Mouse (Mus musculus) MEL (cell line): Measurements from ENCODE around the gene Lbx1. TPM values are rescaled to one million over a fixed set of nuclear protein-coding genes. Genes with fewer than 3 reads are reported as not detected.

ENCODE experiments used
- DNase-seq: peaks from one replicate; pipeline ENCODE4 v3.0.0; 2011; ENCODE audit warnings: low read depth, low spot score
- H3K27ac ChIP-seq: 2 replicates; pipeline ENCODE4 v1.5.1; 2012; ENCODE audit warnings: low read depth, mild to moderate bottlenecking, control low read depth, low read length, moderate library complexity; ENCODE audit not compliant: control insufficient read depth
- H3K27me3 ChIP-seq, 2 experiments: fragments of 150-350 bp in 1 of 2; sonication (generic) in 1 of 2; 2 replicates each; pipeline ENCODE4 v1.6.1; 2012; ENCODE audit warnings: low read length in 2 of 2, mild to moderate bottlenecking in 2 of 2, improper control_type of control experiment in 1 of 2, moderate library complexity in 1 of 2; ENCODE audit not compliant: insufficient read depth in 2 of 2, control insufficient read depth in 1 of 2
- H3K36me3 ChIP-seq, 2 experiments: 2 replicates each; pipeline ENCODE4 v1.6.1; 2012 to 2014; ENCODE audit warnings: low read length in 2 of 2, improper control_type of control experiment in 1 of 2, inconsistent platforms in 1 of 2, mild to moderate bottlenecking in 1 of 2; ENCODE audit not compliant: insufficient read depth in 2 of 2, control insufficient read depth in 1 of 2
- H3K4me1 ChIP-seq, 2 experiments: fragments of 150-350 bp in 1 of 2; sonication (generic) in 1 of 2; 2 replicates each; pipeline ENCODE4 v1.6.1; 2012; ENCODE audit warnings: low read length in 2 of 2, improper control_type of control experiment in 1 of 2, mild to moderate bottlenecking in 1 of 2; ENCODE audit not compliant: insufficient read depth in 2 of 2, control insufficient read depth in 1 of 2
- H3K4me3 ChIP-seq, 2 experiments: fragments of 150-350 bp in 1 of 2; sonication (generic) in 1 of 2; 2 replicates each; pipeline ENCODE4 v1.5.1; 2012; ENCODE audit warnings: low read depth in 2 of 2, low read length in 2 of 2, mild to moderate bottlenecking in 2 of 2, moderate library complexity in 2 of 2, control low read depth in 1 of 2, improper control_type of control experiment in 1 of 2; ENCODE audit not compliant: control insufficient read depth in 1 of 2, insufficient read depth in 1 of 2
- H3K79me2 ChIP-seq: 2 replicates; pipeline ENCODE4 v1.6.1; 2012; ENCODE audit warnings: mild to moderate bottlenecking, low read length, moderate library complexity; ENCODE audit not compliant: control insufficient read depth, poor library complexity, insufficient read depth
- H3K9ac ChIP-seq: 2 replicates; pipeline ENCODE4 v1.6.1; 2012; ENCODE audit warnings: low read depth, mild to moderate bottlenecking, control low read depth, low read length, moderate library complexity; ENCODE audit not compliant: control insufficient read depth, poor library complexity, severe bottlenecking
- H3K9me3 ChIP-seq: fragments of 150-350 bp; sonication (generic); replicated peaks from 2 replicates; pipeline ENCODE4 v1.6.1; 2012; ENCODE audit warnings: mild to moderate bottlenecking, low read length, improper control_type of control experiment, moderate library complexity; ENCODE audit not compliant: insufficient read depth
- CHD1 ChIP-seq: IDR thresholded peaks from 2 replicates; pipeline ENCODE4 v1.6.1; 2012; ENCODE audit warnings: low read depth, mild to moderate bottlenecking, inconsistent platforms, low read length, improper control_type of control experiment
- MEF2A ChIP-seq: IDR thresholded peaks from 2 replicates; pipeline ENCODE4 v1.6.1; 2014; ENCODE audit warnings: low read depth, mild to moderate bottlenecking, inconsistent platforms, low read length, improper control_type of control experiment; ENCODE audit not compliant: poor library complexity, insufficient replicate concordance, severe bottlenecking; ENCODE audit errors: extremely low read depth
- MXI1 ChIP-seq: IDR thresholded peaks from 2 replicates; pipeline ENCODE4 v1.6.1; 2011; ENCODE audit warnings: mild to moderate bottlenecking, low read depth, low read length, improper control_type of control experiment
- MYC ChIP-seq: IDR thresholded peaks from 2 replicates; pipeline ENCODE4 v1.6.1; 2011; ENCODE audit warnings: low read depth, mild to moderate bottlenecking, low read length, improper control_type of control experiment, moderate library complexity
- POLR2AphosphoS2 ChIP-seq: IDR thresholded peaks from 2 replicates; pipeline ENCODE4 v1.6.1; 2011; ENCODE audit warnings: low read length, improper control_type of control experiment
- POLR2AphosphoS5 ChIP-seq: IDR thresholded peaks from 2 replicates; pipeline ENCODE4 v1.6.1; 2012; ENCODE audit warnings: low read depth, borderline replicate concordance, mild to moderate bottlenecking, inconsistent platforms, low read length, moderate library complexity, mixed read lengths
- RAD21 ChIP-seq: IDR thresholded peaks from 2 replicates; pipeline ENCODE4 v1.6.1; 2011; ENCODE audit warnings: mild to moderate bottlenecking, low read depth, low read length, improper control_type of control experiment
- TAL1 ChIP-seq: IDR thresholded peaks from 2 replicates; pipeline ENCODE4 v1.6.1; 2012; ENCODE audit warnings: mild to moderate bottlenecking, inconsistent platforms, low read length, moderate library complexity, mixed read lengths
- TCF12 ChIP-seq: IDR thresholded peaks from 2 replicates; pipeline ENCODE4 v1.6.1; 2014; ENCODE audit warnings: low read depth, mild to moderate bottlenecking, inconsistent platforms, low read length, improper control_type of control experiment, moderate library complexity
- USF1 ChIP-seq: IDR thresholded peaks from 2 replicates; pipeline ENCODE4 v1.6.1; 2014; ENCODE audit warnings: low read depth, mild to moderate bottlenecking, inconsistent platforms, low read length, improper control_type of control experiment, moderate library complexity
- ZC3H11A ChIP-seq: IDR thresholded peaks from 2 replicates; pipeline ENCODE4 v1.6.1; 2012; ENCODE audit warnings: low read depth, mild to moderate bottlenecking, inconsistent platforms, low read length, improper control_type of control experiment
- ZMIZ1 ChIP-seq: IDR thresholded peaks from 2 replicates; pipeline ENCODE4 v1.6.1; 2012; ENCODE audit warnings: low read depth, mild to moderate bottlenecking, inconsistent platforms, low read length, improper control_type of control experiment, moderate library complexity
- polyA plus RNA-seq, 2 experiments: library from polyadenylated mRNA; stranded (reverse) in 1 of 2; unstranded in 1 of 2; fragments of >175 nt in 1 of 2; fragments of >200 nt in 1 of 2; gene quantifications; 2 replicates each; pipeline versions ENCODE4 v1.2.1 to v1.2.4; 2012; ENCODE audit warnings: low replicate concordance in 2 of 2, low read depth in 1 of 2; ENCODE audit not compliant: insufficient read length in 2 of 2, insufficient read depth in 1 of 2, missing spikeins in 1 of 2
- total RNA-seq: library from RNA; depleted of rRNA; stranded (reverse); fragments of 300-350 nt; gene quantifications from 2 replicates; pipeline ENCODE4 v1.2.3, GENCODE M21; 2012

Gene Lbx1
- total and polyA plus RNA-seq, 3 experiments, result not detected

DNA sequence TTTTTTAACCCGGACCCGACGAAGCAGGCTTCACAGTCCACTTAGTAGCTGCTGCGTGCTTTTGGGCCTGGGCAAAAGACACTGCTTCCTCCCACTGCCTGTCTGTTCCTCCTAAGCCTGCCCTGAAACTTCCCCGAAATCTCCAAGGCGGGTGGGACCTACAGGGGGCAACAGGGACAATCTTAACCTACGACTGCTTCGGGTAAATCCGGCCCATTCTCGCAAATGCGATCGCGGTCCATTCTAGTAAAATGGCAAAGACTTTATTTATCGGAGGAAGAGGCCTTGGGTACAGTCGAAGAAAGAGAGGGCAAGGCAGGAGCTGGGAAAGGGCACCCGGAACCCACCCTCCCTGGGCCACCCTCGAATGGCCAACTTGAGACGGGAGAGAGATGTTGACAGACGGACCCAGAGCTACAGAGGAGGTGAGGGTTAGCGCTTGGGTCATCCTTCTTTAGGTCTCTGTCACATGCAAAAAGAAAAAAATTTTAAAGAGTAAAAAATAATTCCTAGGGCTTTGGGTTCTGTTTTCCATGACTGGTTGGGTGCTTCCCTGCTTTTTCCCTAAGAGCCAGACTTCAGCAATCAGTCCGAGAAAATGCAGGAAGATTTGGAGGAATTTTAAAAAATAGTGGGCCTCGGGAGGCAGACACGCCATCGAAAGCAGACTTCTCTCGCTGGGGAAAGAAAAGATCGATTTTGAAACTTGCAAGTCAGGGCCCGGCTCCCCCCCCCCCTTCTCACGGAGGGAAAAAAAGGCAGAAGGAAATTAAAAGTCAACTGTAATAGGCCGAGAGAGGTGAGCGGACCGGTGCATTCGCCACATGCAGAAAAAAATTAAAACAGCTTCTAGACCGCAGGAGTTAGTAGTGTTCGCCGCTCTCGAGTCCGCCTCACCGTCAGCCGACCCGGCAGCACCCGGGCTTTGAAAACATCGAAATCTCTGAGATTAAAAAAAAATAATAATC is 2.9 kb downstream of the Lbx1 start (continued):
- TF ChIP-seq USF1 (no peak), RAD21 (no peak)

DNA sequence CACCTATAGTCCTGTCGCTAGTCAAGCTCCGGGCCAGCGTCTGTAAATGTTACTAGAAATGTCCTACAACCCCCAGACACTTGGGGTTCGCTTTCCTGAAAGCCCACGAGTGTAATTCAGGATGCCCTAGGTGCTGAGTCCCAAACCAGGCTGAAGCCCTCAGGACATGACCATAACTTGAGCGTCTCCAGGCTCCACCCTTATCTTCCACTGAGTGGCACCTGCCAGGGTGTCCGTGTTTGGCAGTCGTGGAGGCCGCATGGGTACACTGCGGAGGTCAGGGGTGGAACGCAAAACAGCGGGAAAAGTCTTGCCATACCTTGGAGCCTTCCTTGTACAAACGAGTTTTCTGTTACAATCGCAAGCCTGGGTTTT is 3.6 kb downstream of the Lbx1 start:
- no peaks in the 10 kb centered on the region for H3K36me3 ChIP-seq
- no peak for DNase-seq
- H3K9ac ChIP-seq, result no peak overlapping the region
- TF ChIP-seq RAD21 (no peak), ZMIZ1 (no peak), MEF2A (no peak), POLR2AphosphoS5 (no peak)
- TF ChIP-seq, all 39 proteins: peak for 0
- no peaks in the 10 kb centered on the region for H3K9me3 ChIP-seq
- no peak overlapping the region for H3K4me3 ChIP-seq
- H3K27ac ChIP-seq, result no peak overlapping the region
- no peaks in the 10 kb centered on the region for H3K27me3 ChIP-seq
- H3K79me2 ChIP-seq, result no peaks in the 10 kb centered on the region
- H3K4me1 ChIP-seq, result no peaks in the 10 kb centered on the region

DNA sequence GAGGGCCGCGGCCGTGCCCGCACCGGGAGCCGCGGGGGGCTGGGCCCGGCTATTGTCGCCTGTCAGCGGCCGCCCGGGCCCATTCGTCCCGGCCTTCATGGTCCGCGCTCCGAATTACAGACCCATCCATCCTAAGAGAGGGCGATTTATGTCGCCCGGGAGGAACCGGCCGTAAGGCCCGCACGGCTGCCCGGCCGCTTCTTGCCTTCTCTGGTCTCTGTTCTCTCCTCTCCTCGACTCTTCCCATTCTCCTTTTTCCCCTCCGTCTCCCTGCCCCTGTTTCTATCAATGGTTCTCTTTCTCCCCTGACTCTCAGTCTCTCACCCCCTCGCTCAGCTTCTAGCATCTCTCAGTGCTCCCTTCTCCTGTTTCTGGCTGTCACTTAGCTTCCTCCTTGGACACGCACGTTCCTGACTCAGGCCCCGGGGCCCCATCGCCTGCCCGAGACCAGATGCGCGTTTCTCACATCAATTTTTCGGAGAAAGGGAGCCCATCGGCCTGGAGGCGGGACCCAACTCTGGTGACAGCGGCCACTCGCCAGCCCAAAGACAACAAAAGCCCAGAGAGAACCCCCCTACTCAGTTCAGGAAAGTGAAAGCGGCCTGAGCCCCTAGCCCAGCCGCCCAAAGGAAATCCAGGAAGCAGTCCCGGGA is 4.1 kb downstream of the Lbx1 start:
- H3K9ac ChIP-seq, result no peak overlapping the region
- no peak for DNase-seq
- TF ChIP-seq ZC3H11A (no peak), MYC (no peak), TAL1 (no peak), CHD1 (no peak), POLR2AphosphoS2 (no peak), MXI1 (no peak), TCF12 (no peak)
- H3K36me3 ChIP-seq, result no peaks in the 10 kb centered on the region
- H3K79me2 ChIP-seq, result no peaks in the 10 kb centered on the region
- H3K4me3 ChIP-seq, result no peak overlapping the region
- H3K27me3 ChIP-seq, result no peaks in the 10 kb centered on the region
- H3K9me3 ChIP-seq, result no peaks in the 10 kb centered on the region
- no peaks in the 10 kb centered on the region for H3K4me1 ChIP-seq
- H3K27ac ChIP-seq, result no peak overlapping the region
